ENCODE assay signal across 26 mouse cellular contexts in the genomic region with DNA sequence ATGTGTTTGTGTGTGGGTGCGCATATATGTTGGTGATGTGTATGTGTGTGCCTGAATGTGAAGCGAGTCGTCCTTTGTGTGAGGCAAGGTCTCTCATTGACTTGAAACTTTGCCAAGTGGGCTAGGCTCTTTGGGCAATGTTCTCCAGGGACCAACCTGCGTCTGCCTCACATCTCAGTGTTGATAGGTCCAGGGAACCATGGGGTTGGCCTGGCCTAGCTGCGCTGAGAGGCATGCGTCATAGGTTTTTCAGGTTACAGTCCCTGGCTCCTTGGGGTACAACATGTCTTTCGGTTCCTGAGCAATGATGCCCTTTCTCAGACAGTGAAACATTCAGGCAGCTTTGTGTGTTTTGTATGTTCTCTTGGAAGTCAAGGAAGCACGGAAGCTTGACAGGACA. TPM values are rescaled to one million over a fixed set of nuclear protein-coding genes. Genes with fewer than 3 reads are reported as not detected.
"Had no signal": no experiment of that assay in that cellular context is flagged by ENCODE, and none has a peak within 500 bp of the region (broad histone marks: within the 10 kb centered on the region; RNA-seq: fewer than 3 reads in every experiment).

No protein-coding gene starts in this region.

- H3K27me3 ChIP-seq: heart, embryonic 12.5 days; kidney, embryonic 15.5 days; limb, embryonic 13.5 days; limb, embryonic 15.5 days; liver, embryonic 12.5 days had no signal

- H3K9me3 ChIP-seq: hindbrain, embryonic 13.5 days; hindbrain, embryonic 15.5 days; kidney, embryonic 15.5 days; limb, embryonic 13.5 days; limb, embryonic 15.5 days had no signal

- ATAC-seq: hindbrain, postnatal 0 days; intestine, embryonic 16.5 days; liver, embryonic 12.5 days had no signal

- DNase-seq: gastrocnemius, adult 2 months; gastrocnemius, postnatal 10 days; gastrocnemius, postnatal 25 days; heart, postnatal 10 days; heart, postnatal 4 days; kidney, adult 11 months; kidney, postnatal 14 days; kidney, postnatal 36 days; layer of hippocampus, postnatal 36 days; left cerebral cortex, postnatal 4 days; lung, adult 18-20 months had no signal

- H3K9ac ChIP-seq: heart, embryonic 12.5 days; hindbrain, embryonic 13.5 days; hindbrain, embryonic 15.5 days; kidney, embryonic 15.5 days; limb, embryonic 13.5 days; limb, embryonic 15.5 days; liver, embryonic 12.5 days; liver, embryonic 14.5 days had no signal

- H3K4me3 ChIP-seq: gastrocnemius, adult 2 months; heart, embryonic 12.5 days; hindbrain, embryonic 10.5 days; hindbrain, embryonic 13.5 days; hindbrain, embryonic 15.5 days; kidney, embryonic 15.5 days; limb, embryonic 13.5 days; limb, embryonic 15.5 days; liver, embryonic 12.5 days had no signal

- H3K36me3 ChIP-seq: heart, embryonic 12.5 days; hindbrain, embryonic 10.5 days; hindbrain, embryonic 13.5 days; hindbrain, embryonic 15.5 days; kidney, embryonic 15.5 days; limb, embryonic 13.5 days; limb, embryonic 15.5 days; liver, embryonic 12.5 days had no signal

- H3K4me1 ChIP-seq: hindbrain, embryonic 13.5 days had no signal

- H3K27ac ChIP-seq: hindbrain, embryonic 10.5 days; hindbrain, embryonic 13.5 days; hindbrain, embryonic 15.5 days; hindbrain, postnatal 0 days; kidney, embryonic 15.5 days; kidney, postnatal 0 days; limb, embryonic 13.5 days; limb, embryonic 15.5 days; liver, embryonic 12.5 days; liver, embryonic 14.5 days had no signal

- H3K4me2 ChIP-seq: heart, embryonic 12.5 days; hindbrain, embryonic 13.5 days; hindbrain, embryonic 15.5 days; kidney, embryonic 15.5 days; limb, embryonic 13.5 days; limb, embryonic 15.5 days; liver, embryonic 12.5 days had no signal

RNA-seq across cellular contexts. Expression of a gene that starts 49.3 kb away (rescaled TPM):
- total RNA-seq: granulocyte monocyte progenitor cell, adult 5-6 weeks; liver, adult 2 months had no signal
- polyA plus RNA-seq: liver, adult 2 months; liver, embryonic 16.5 days had no signal
